Mouse (Mus musculus) embryonic fibroblast, embryonic 13.5 days (primary cell): Measurements from ENCODE around the gene Mylip. TPM values are rescaled to one million over a fixed set of nuclear protein-coding genes. Genes with fewer than 3 reads are reported as not detected.
A peak's percentile ranks its signal among the peaks of the same experiment; 100 is the strongest.

Experiments used
- H3K27ac ChIP-seq: 2 replicates; pipeline ENCODE4 v1.5.1; 2012; ENCODE audit warnings: low read length, control low read depth, inconsistent platforms; ENCODE audit not compliant: insufficient read depth
- H3K4me1 ChIP-seq: 2 replicates; pipeline ENCODE4 v1.6.1; 2011; ENCODE audit warnings: low read length; ENCODE audit not compliant: control insufficient read depth, insufficient read depth
- H3K4me3 ChIP-seq: 2 replicates; pipeline ENCODE4 v1.5.1; 2011; ENCODE audit warnings: mild to moderate bottlenecking, control low read depth, low read length; ENCODE audit not compliant: insufficient read depth
- CTCF ChIP-seq: IDR thresholded peaks from 2 replicates; pipeline ENCODE4 v1.5.1; 2011; ENCODE audit warnings: mild to moderate bottlenecking, control low read depth, low read length, moderate library complexity, borderline replicate concordance; ENCODE audit not compliant: insufficient read depth
- POLR2A ChIP-seq: IDR thresholded peaks from 2 replicates; pipeline ENCODE4 v1.6.1; 2011; ENCODE audit warnings: low read depth, mild to moderate bottlenecking, control low read depth, low read length, moderate library complexity
- polyA plus RNA-seq: library from polyadenylated mRNA; stranded (reverse); fragments of >200 nt; gene quantifications from 2 replicates; pipeline ENCODE4 v1.2.4, GENCODE M21; 2011; ENCODE audit warnings: low read depth; ENCODE audit not compliant: missing spikeins, insufficient read length

Mylip gene
- polyA plus RNA-seq, result 16.9 and 37.5 TPM in 2 replicates

DNA sequence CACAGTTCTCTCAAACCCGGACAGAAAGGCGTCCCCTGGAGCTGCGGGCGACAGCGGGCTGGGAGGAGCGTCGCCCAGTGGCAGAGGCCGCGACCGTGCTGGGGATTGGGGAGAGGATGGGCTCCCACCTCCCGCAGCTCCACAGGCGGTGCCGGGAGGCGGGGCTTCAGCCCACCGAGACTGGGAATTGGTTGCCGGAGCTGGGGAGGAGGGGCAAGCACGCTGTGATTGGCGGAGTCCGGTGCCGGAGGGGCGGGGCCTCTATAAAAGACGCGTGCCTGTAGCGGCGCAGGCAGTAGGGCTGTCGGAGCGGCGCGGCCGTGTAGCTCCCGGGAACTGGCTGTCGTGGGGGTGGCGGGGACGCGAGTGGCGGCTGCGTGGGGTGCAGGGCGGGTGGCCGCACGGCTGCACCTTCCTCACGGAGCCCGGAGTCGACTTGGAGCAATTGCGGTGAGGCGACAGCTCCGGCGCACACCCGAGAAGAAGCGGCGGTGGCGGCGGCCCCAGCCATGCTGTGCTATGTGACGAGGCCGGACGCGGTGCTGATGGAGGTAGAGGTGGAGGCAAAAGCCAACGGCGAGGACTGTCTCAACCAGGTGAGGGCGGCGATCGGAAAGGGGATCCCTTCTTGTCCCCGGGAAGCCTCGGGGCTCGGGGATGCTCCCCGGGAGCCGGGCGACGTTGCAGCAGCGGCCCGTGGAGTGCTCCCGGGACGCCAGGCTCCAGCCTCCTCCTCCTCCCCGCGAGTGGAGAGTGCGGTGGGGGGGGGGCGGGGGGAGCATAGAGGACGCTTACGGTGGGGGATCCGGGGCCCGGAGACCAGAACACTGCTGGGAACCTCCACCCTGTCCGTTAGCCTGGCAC lies at the start of gene Mylip:
Mylip (plus strand) TSS at position 295 of the 864 bp plus-strand sequence.
- Histone ChIP-seq H3K4me1 (0 out of 2 replicates have a peak, but pooled peaks cover 9% of the 10 kb centered on the region), H3K4me3 (peak within 1 kb of the TSS; percentile 90), H3K27ac (peak within 1 kb of the TSS; percentile 22)
- TF ChIP-seq CTCF (0 out of 2 replicates have a peak, but pooled peaks have one; percentile 14), POLR2A (peak; percentile 99)

DNA sequence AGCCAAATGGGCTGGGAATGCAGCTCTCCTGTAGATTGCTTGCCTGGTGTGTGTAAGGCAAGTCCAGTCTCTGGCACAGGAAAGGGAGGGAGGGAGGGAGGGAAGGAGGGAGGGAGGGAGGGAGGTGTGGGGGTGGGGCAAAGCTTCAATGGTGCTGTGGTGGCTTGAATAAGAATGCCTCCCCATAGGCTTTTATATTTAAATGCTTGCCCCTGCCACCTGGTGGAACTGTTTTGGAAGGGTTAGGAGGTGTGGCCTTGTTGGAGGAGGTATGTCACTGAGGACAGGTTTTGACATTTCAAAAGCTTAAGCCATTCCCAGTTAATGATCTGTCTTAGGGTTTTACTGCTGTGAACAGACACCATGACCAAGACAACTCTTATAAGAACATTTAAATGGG lies 47.6 kb upstream of the Mylip start:
- no peaks in the 10 kb centered on the region for H3K4me1 ChIP-seq
- TF ChIP-seq POLR2A, result no peak
- no peak for TF ChIP-seq CTCF
- H3K4me3 ChIP-seq, result no peak overlapping the region
- H3K27ac ChIP-seq, result no peak overlapping the region

DNA sequence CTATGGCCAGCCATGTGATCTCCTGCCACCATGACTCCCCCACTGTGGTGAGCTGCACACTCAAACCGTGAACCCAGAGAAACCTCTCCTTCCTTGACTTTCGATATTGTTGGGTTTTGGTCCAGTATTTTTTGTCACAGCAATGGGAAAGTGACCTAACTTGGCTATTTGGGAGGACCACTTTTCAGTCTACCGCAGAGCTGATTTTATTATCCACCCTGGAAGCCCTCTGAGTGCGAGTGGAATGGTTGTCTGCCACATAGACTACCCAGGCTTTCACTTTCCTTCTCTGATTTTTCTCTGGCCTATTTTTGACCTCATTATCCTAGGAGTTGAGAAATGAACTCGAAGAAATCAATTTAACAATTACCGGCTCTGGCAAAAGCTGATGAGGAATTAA lies 46.0 kb upstream of the Mylip start:
- Histone ChIP-seq H3K27ac (no peak overlapping the region), H3K4me3 (no peak overlapping the region), H3K4me1 (no peaks in the 10 kb centered on the region)
- TF ChIP-seq CTCF (no peak), POLR2A (no peak)

DNA sequence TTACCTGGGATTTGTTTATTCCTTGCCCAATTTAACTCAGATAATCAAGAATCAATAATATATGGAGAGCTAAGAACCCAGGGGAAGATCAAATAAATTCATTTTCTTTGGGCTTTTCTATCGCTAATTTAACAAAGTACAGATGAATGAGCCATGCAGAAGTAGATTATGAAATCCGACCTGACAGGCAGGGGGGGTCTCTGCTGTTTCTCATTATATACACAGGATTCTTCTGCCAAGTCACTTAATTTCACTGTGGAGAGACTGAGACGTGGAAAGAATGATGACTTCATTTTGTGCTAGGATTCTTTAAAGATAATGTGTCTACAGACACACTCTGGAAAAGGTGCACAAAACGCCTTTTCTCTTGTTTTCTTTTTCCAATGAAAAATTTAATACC lies 45.6 kb upstream of the Mylip start:
- Histone ChIP-seq H3K4me1 (no peaks in the 10 kb centered on the region), H3K4me3 (no peak overlapping the region), H3K27ac (no peak overlapping the region)
- TF ChIP-seq CTCF, result no peak
- TF ChIP-seq POLR2A, result no peak

DNA sequence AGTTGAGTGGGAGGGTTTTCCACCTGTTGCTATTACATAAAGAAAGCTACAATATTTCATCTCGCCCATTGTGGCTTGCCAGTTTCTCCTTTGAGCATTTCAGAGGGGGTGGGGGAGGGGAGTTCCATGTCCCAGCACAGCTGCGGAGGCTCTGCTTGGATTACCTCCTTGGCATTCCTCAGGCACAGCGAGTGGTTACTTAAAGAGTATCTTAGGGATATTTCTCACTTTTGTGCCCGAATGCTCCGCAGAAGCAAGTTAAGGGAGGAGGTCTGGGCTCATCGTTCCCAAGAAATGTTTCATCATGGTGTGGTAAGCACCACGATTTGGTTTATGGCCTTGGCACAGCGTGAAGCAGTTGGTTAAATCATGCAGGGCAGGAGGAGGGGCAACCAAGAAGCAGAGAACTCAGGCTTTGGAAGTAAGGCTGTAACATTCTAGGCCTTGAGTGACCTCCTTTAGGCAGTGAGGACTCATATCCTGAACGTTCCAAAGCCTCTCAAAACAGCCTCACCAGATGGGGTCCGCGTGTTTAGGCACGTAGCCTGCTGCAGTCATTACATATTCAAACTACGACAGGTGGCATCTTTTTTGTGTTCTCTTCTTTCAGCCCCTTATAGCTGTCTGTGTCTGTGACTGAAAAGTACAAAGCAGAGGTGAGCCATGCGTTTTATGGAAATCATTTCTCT lies 43.9 kb upstream of the Mylip start:
- no peak for TF ChIP-seq CTCF
- no peak for TF ChIP-seq POLR2A
- no peak overlapping the region for H3K4me3 ChIP-seq
- H3K27ac ChIP-seq, result no peak overlapping the region
- H3K4me1 ChIP-seq, result no peaks in the 10 kb centered on the region

DNA sequence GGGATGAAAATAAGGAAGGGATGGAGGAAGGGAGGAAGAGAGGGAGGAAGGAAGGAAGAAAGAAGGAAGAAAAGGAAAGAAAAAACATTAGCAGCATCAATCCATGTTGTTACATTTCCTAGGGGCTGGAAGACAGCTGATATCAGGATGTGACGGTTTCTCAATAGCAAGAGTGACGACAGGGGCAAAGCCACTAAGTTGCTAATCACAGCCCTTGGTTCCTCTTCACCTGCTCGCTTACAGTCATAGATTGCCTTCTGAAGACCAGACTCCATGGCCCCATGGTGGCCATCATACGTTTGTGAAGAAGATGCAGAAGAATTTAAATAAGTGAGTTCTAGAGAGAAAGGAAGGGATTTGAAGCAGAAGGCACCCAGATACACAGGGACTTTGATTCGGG lies 38.1 kb upstream of the Mylip start:
- no peaks in the 10 kb centered on the region for H3K4me1 ChIP-seq
- no peak overlapping the region for H3K27ac ChIP-seq
- H3K4me3 ChIP-seq, result no peak overlapping the region
- TF ChIP-seq CTCF (no peak), POLR2A (no peak)

DNA sequence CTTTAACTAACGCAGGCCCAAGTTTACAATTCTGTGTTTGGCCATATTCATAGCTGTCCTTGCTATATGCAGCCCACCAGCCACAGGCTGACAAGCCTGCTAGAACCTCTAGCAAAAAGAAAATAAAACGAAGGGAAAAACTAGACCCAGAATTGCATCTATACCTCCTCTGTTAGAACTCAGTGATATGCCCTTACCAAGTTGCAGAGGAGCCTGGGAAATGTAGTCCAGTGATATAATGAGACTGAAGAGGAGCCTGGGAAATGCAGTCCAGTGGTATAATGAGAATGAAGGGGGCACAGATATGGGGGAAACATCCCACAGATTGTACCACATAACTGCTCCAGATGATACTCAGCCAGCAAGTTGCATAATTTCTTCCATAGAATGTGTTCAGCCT lies 34.7 kb upstream of the Mylip start:
- TF ChIP-seq CTCF (no peak), POLR2A (no peak)
- no peak overlapping the region for H3K4me3 ChIP-seq
- H3K27ac ChIP-seq, result no peak overlapping the region
- H3K4me1 ChIP-seq, result no peaks in the 10 kb centered on the region

DNA sequence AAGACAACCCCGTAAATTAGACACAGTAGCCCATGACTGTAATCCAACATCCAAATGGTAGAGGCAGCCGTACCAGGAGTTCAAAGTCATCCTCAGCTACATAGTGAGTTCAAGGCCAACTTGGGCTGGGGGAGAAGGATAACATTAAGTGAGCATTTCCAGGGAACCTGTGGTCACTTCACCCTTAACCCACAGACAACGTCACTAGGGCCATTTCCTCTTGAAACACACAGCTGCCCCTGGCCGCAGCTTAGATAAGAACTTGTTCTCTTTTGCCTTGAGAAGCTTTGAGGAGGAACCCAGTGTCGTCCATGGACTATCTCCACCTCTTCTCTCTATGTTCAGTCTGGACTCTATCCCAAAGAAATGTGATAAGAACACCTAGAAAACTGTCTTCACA lies 31.3 kb upstream of the Mylip start:
- H3K4me1 ChIP-seq, result no peaks in the 10 kb centered on the region
- H3K27ac ChIP-seq, result no peak overlapping the region
- TF ChIP-seq CTCF (no peak), POLR2A (no peak)
- H3K4me3 ChIP-seq, result no peak overlapping the region

DNA sequence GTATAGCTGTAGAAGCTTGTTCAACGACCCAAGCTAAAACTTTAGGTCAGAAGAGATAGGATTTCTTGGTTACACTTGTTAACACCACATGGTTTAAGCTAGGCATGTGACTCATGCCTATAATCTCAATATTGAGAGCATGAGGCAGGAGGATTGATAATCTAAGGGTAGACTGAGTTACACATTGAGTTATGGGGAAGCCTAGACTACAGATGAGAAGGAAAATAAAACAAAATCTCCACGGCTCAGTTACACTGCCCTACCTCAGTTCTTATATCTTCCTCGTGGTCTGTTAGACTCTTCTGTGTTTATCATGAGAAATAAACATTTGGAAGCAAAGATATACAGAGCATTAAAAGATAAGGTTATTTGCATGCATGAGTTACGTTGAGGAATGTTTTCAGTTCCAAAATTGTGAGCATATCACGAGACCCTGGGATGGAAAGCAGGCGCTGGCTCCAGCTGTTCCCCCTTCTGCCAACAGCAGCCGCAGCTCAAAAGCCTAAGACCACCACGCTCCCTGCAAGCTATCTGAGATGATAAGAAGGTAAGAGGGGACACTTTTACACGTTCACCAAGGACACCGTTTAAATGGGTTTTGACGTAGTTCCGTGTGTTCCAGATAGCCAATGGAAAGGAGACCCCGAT lies 30.7 kb upstream of the Mylip start:
- Histone ChIP-seq H3K4me1 (no peaks in the 10 kb centered on the region), H3K27ac (no peak overlapping the region), H3K4me3 (no peak overlapping the region)
- TF ChIP-seq POLR2A (no peak), CTCF (no peak)

DNA sequence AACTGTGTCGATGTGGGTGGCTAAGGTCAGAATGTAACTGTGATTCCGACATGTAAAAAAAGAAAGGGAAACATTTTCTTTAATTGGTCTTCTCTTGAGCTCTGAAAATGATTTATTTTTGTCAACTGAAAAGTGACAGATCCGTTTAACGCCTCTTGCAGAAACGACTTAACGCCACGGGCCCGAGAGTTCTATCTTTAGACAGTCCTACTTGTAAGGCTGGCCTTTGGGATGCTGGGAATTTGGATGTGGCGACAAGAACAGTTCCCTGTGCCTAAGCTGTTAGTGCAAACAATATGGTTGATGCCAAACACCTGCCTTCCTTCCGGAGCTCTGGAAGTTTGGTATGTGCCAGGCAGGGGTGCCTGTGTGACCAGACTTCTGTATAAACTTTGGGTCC lies 23.8 kb upstream of the Mylip start:
- Histone ChIP-seq H3K4me3 (no peak overlapping the region), H3K27ac (no peak overlapping the region), H3K4me1 (no peaks in the 10 kb centered on the region)
- TF ChIP-seq POLR2A, result no peak
